Mouse (Mus musculus): ENCODE results near the gene Ece1. TPM values are rescaled to one million over a fixed set of nuclear protein-coding genes. Genes with fewer than 3 reads are reported as not detected.

Gene Ece1
- polyA plus RNA-seq, 1 experiment, result 6.0 TPM

DNA sequence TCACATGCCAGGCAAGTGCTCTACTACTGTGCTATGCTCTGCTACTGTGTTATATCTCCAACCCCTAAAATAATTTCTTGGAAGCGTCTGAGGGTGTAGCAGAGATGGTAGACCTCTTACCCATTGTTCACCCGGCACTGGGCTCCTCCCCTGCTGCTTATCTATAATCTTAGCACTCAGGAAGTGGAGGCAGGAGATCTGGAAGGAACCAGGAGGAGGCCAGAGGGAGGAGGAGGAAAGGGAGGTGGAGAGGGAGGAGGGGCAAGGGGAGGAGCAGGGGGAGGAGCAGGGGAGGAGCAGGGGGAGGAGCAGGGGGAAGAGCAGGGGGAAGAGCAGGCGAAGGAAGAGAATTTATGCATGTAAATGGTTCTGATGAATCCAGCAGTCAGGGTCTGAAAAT, 41.3 kb upstream of the Ece1 start:
- H3K4me3 ChIP-seq (ENCODE audit: control insufficient read depth, low read depth, low read length), result no peak overlapping the region

DNA sequence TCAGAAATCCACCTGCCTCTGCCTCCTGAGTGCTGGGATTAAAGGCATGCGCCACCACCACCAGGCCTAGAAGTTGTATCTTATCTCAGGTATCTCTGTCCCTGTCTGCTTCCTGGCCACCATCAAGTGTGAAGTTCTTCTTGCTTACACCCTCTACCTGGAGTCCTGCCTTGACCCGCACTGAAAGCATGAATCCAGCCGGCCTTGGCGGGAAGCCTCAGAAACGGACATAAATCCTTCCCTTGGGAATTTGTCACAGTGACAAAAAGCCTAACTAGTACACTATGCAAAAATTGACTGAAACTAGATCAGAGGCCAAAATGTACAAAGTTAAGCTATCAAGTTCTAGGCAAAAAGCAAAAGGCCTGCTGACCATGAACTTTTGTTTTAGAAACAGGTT, 39.5 kb upstream of the Ece1 start:
- Histone ChIP-seq H3K4me1 (ENCODE audit: control insufficient read depth, insufficient read depth, low read length) (no peaks in the 10 kb centered on the region), H3K27me3 (ENCODE audit: control insufficient read depth, insufficient read depth, low read length) (no peaks in the 10 kb centered on the region), H3K27ac (ENCODE audit: control insufficient read depth, insufficient read depth, low read depth, low read length) (no peak overlapping the region), H3K36me3 (ENCODE audit: control insufficient read depth, insufficient read depth, low read length) (no peaks in the 10 kb centered on the region), H3K4me3 (ENCODE audit: control insufficient read depth, low read depth, low read length) (no peak overlapping the region)
- TF ChIP-seq POLR2A (IDR thresholded peaks at IDR 0.05; ENCODE audit: control insufficient read depth, low read depth, low read length) (no peak), CTCF (IDR thresholded peaks at IDR 0.05; ENCODE audit: control insufficient read depth, insufficient read depth, insufficient replicate concordance, low read depth, low read length) (no peak)

More for the DNA sequence above, 41.3 kb upstream of the Ece1 start:
- no peak overlapping the region for H3K27ac ChIP-seq (ENCODE audit: control insufficient read depth, insufficient read depth, low read depth, low read length)
- TF ChIP-seq CTCF (IDR thresholded peaks at IDR 0.05; ENCODE audit: control insufficient read depth, insufficient read depth, insufficient replicate concordance, low read depth, low read length), result no peak
- no peak for TF ChIP-seq POLR2A (IDR thresholded peaks at IDR 0.05; ENCODE audit: control insufficient read depth, low read depth, low read length)
- H3K4me1 ChIP-seq (ENCODE audit: control insufficient read depth, insufficient read depth, low read length), result no peaks in the 10 kb centered on the region
- no peaks in the 10 kb centered on the region for H3K36me3 ChIP-seq (ENCODE audit: control insufficient read depth, insufficient read depth, low read length)
- no peaks in the 10 kb centered on the region for H3K27me3 ChIP-seq (ENCODE audit: control insufficient read depth, insufficient read depth, low read length)

DNA sequence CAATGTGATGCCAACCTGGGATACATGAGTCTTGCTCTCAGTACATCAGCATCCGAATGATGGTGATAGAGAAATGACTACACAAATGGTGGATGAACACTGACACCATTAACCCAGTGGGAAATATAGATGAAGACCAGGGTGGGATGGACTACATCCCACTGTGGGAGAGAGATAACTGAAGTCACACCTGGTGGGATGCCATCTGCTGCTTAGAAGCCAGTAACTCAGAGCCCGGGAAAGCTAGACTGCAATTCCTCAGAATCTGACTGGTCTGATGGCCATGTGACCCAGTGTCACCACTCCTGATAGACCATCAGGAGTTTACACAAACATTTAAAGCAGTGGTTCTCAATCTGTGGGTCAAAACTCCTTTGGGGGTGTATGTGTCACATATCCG, 38.5 kb upstream of the Ece1 start:
- TF ChIP-seq POLR2A (IDR thresholded peaks at IDR 0.05; ENCODE audit: control insufficient read depth, low read depth, low read length), result no peak
- TF ChIP-seq CTCF (IDR thresholded peaks at IDR 0.05; ENCODE audit: control insufficient read depth, insufficient read depth, insufficient replicate concordance, low read depth, low read length), result no peak
- no peak overlapping the region for H3K27ac ChIP-seq (ENCODE audit: control insufficient read depth, insufficient read depth, low read depth, low read length)
- H3K27me3 ChIP-seq (ENCODE audit: control insufficient read depth, insufficient read depth, low read length), result no peaks in the 10 kb centered on the region
- H3K4me1 ChIP-seq (ENCODE audit: control insufficient read depth, insufficient read depth, low read length), result no peaks in the 10 kb centered on the region
- H3K36me3 ChIP-seq (ENCODE audit: control insufficient read depth, insufficient read depth, low read length), result no peaks in the 10 kb centered on the region
- no peak overlapping the region for H3K4me3 ChIP-seq (ENCODE audit: control insufficient read depth, low read depth, low read length)

DNA sequence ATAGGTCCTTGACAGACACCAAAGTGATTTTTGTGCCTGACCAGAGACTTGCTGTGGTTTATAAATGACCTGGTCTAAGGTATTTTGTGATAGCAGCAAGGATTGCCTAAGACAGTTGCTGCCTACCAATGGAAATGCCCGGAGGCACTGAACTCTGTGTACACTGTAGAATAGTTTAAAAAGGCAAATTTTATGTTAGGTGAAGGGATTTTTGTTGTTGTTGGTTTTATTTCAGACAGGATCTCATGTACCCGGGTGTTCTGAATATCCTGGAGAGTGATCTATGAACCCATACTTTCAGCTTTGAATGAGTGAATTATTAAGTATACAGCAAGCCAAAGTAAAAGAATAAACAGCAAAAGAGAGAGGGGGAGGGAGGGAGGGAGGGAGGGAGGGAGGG, 37.2 kb upstream of the Ece1 start:
- H3K27ac ChIP-seq (ENCODE audit: control insufficient read depth, insufficient read depth, low read depth, low read length), result no peak overlapping the region
- H3K4me3 ChIP-seq (ENCODE audit: control insufficient read depth, low read depth, low read length), result no peak overlapping the region
- H3K4me1 ChIP-seq (ENCODE audit: control insufficient read depth, insufficient read depth, low read length), result no peaks in the 10 kb centered on the region
- TF ChIP-seq POLR2A (IDR thresholded peaks at IDR 0.05; ENCODE audit: control insufficient read depth, low read depth, low read length) (no peak), CTCF (IDR thresholded peaks at IDR 0.05; ENCODE audit: control insufficient read depth, insufficient read depth, insufficient replicate concordance, low read depth, low read length) (no peak)
- no peaks in the 10 kb centered on the region for H3K27me3 ChIP-seq (ENCODE audit: control insufficient read depth, insufficient read depth, low read length)
- H3K36me3 ChIP-seq (ENCODE audit: control insufficient read depth, insufficient read depth, low read length), result no peaks in the 10 kb centered on the region

DNA sequence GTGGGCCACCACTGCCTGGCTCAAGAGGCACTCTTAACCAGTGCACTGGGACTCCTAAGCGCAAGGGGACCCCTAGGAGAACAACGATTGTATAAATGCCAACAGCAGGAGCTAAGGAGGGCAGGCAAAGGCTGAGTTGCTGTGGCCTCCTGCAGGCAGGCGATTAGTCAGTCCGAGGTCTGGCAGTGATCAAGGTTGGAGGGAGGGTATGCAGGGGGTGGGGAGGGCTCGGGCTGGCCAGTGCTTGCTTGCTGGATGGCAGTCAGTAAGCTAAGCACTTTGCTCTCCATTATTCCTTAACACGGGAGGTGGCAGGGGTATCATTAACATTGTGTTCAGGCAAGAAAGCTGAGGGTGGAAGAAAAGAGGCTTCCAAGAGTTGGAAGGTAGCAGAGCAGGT, 31.7 kb upstream of the Ece1 start:
- no peak overlapping the region for H3K27ac ChIP-seq (ENCODE audit: control insufficient read depth, insufficient read depth, low read depth, low read length)
- H3K4me1 ChIP-seq (ENCODE audit: control insufficient read depth, insufficient read depth, low read length), result peaks cover 2% of the 10 kb centered on the region; the same call in 1 of the 2 replicates
- H3K27me3 ChIP-seq (ENCODE audit: control insufficient read depth, insufficient read depth, low read length), result no peaks in the 10 kb centered on the region
- H3K4me3 ChIP-seq (ENCODE audit: control insufficient read depth, low read depth, low read length), result no peak overlapping the region
- H3K36me3 ChIP-seq (ENCODE audit: control insufficient read depth, insufficient read depth, low read length), result no peaks in the 10 kb centered on the region
- no peak for TF ChIP-seq CTCF (IDR thresholded peaks at IDR 0.05; ENCODE audit: control insufficient read depth, insufficient read depth, insufficient replicate concordance, low read depth, low read length)
- TF ChIP-seq POLR2A (IDR thresholded peaks at IDR 0.05; ENCODE audit: control insufficient read depth, low read depth, low read length), result no peak

DNA sequence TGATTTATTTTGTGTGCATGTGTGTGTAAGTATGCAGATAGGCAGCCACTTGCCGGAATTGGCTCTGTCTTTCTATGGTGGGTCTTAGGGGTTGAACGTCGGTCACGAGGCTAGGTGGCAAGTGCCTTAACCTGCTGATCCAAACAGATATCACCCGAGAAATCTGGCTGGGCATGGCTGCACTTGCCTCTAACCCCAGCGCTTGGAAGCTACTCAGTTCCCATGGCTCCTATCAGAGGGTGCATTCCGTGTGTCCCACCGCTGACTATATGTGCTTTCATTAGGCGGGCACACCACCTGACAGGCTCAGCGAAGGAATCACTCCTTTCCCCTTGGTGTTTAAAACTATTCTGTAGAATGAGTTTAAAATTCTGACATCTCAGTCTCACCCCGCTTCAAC, 30.4 kb upstream of the Ece1 start:
- TF ChIP-seq POLR2A (IDR thresholded peaks at IDR 0.05; ENCODE audit: control insufficient read depth, low read depth, low read length), result no peak
- TF ChIP-seq CTCF (IDR thresholded peaks at IDR 0.05; ENCODE audit: control insufficient read depth, insufficient read depth, insufficient replicate concordance, low read depth, low read length), result no peak
- Histone ChIP-seq H3K4me1 (ENCODE audit: control insufficient read depth, insufficient read depth, low read length) (peaks cover 6% of the 10 kb centered on the region; the same call in 1 of the 2 replicates), H3K27ac (ENCODE audit: control insufficient read depth, insufficient read depth, low read depth, low read length) (no peak overlapping the region), H3K27me3 (ENCODE audit: control insufficient read depth, insufficient read depth, low read length) (no peaks in the 10 kb centered on the region), H3K36me3 (ENCODE audit: control insufficient read depth, insufficient read depth, low read length) (no peaks in the 10 kb centered on the region), H3K4me3 (ENCODE audit: control insufficient read depth, low read depth, low read length) (no peak overlapping the region)

DNA sequence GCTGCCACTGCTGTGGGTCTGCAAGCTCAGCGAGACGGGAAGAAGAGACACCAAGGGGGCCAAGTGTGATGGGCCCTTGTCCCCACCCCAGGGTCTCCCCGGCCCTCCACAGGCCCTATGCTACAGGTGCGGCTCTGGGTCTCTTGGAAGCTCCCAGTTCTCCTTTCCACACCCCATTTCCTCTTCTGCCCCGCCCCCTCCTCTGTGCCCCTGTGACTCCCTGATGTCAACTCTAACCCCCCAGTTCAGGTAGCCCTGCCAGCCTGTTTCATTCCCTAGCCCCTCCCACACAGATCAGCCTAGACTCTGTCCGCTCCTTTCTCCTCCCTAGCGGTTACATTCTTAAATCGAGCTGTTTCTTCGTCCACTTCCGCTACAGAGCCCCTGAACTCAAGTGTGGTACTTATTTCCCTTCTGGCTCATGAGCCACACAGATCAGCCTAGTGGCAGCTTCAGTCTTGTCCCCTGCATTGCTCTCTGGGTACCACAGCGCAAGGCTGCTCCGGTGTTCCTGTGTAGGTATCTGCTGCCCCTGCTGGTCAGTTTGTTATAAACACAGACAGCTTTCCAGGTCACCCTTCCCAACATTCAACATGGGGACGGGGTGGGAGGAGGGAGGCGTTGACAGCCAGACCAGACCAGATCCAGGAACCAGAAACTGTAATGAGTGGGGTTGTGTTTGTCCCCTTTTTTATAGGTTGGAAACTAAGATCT, 26.3 kb upstream of the Ece1 start:
- H3K4me1 ChIP-seq (ENCODE audit: control insufficient read depth, insufficient read depth, low read length), result peaks cover 6% of the 10 kb centered on the region; the same call in 1 of the 2 replicates
- no peaks in the 10 kb centered on the region for H3K36me3 ChIP-seq (ENCODE audit: control insufficient read depth, insufficient read depth, low read length)
- no peaks in the 10 kb centered on the region for H3K27me3 ChIP-seq (ENCODE audit: control insufficient read depth, insufficient read depth, low read length)
- TF ChIP-seq CTCF (IDR thresholded peaks at IDR 0.05; ENCODE audit: control insufficient read depth, insufficient read depth, insufficient replicate concordance, low read depth, low read length) (peak; percentile 69; the same call in 1 of the 2 replicates), POLR2A (IDR thresholded peaks at IDR 0.05; ENCODE audit: control insufficient read depth, low read depth, low read length) (no peak)
- H3K4me3 ChIP-seq (ENCODE audit: control insufficient read depth, low read depth, low read length), result peak overlapping the region; percentile 24
- H3K27ac ChIP-seq (ENCODE audit: control insufficient read depth, insufficient read depth, low read depth, low read length), result no peak overlapping the region

Measured in testis, adult 2 months (tissue).